ENCODE assay signal across 7 mouse cellular contexts in the genomic region with DNA sequence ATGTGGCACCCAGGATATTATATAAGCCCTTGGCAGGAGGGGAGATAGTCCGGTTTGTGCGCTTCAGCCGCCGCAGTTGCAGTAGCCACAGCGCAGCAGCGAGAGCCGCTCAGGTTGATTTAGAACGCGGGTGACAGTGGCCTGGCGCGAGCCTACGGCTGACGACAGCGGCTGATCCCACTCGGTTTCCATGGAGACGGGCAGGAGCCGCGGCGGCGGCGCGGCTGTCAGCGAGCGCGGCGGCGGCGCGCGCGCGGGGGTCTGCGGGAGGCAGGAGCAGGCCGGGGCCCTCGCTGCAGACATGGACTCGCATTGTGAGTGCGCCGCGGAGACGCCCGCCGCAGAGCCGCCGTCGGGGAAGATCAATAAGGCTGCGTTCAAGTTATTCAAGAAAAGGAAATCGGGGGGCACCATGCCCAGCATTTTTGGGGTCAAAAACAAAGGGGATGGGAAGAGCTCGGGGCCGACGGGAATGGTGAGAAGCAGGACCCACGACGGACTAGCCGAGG. TPM values are rescaled to one million over a fixed set of nuclear protein-coding genes. Genes with fewer than 3 reads are reported as not detected.
A peak's percentile ranks its signal among the peaks of the same experiment; 100 is the strongest.
DNase-seq lines count a peak whose midpoint lies in the region; ATAC-seq and TF ChIP-seq lines count a peak whose summit lies in the region.

No protein-coding gene starts in this region.

- peak; percentile 91 for DNase-seq in adrenal gland, adult 2 months
- DNase-seq in cerebellum, adult 8-10 months, result peak; percentile 89
- DNase-seq in left cerebral cortex, postnatal 4 days, result peak; percentile 93
- peak; percentile 98 for DNase-seq in midbrain, embryonic 11.5 days (ENCODE audit: low spot score, missing footprints)

- H3K27ac ChIP-seq in intestine, postnatal 0 days (ENCODE audit: low read depth, low read length), result no peak overlapping the region
- peak overlapping the region; percentile 79 for H3K27ac ChIP-seq in midbrain, embryonic 11.5 days (ENCODE audit: low read depth, low read length)
- no peak overlapping the region for H3K27ac ChIP-seq in stomach, embryonic 15.5 days

- TF ChIP-seq CTCF in intestine, postnatal 0 days (IDR thresholded peaks at IDR 0.05; ENCODE audit: low read depth), result no peak

- H3K4me1 ChIP-seq in intestine, postnatal 0 days (replicated peaks; ENCODE audit: control insufficient read depth, insufficient read depth, low read length), result no peaks in the 10 kb centered on the region
- H3K4me1 ChIP-seq in midbrain, embryonic 11.5 days (ENCODE audit: control insufficient read depth, insufficient read depth, low read length), result peaks cover 25% of the 10 kb centered on the region
- peaks cover 11% of the 10 kb centered on the region; the same call in 1 of the 2 replicates for H3K4me1 ChIP-seq in stomach, embryonic 15.5 days

- H3K9ac ChIP-seq in intestine, postnatal 0 days (ENCODE audit: low read depth, low read length), result 0 out of 2 replicates have a peak overlapping the region, but pooled peaks have one; percentile 28
- H3K9ac ChIP-seq in midbrain, embryonic 11.5 days (ENCODE audit: low read length), result peak overlapping the region; percentile 97
- 0 out of 2 replicates have a peak overlapping the region, but pooled peaks have one; percentile 6 for H3K9ac ChIP-seq in stomach, embryonic 15.5 days

- peak; percentile 85 for ATAC-seq in frontal cortex, adult (ENCODE audit: low TSS enrichment)
- no peak for ATAC-seq in intestine, postnatal 0 days
- peak; percentile 89 for ATAC-seq in midbrain, embryonic 11.5 days (ENCODE audit: low FRiP score)
- peak; percentile 64; the same call in 1 of the 2 replicates for ATAC-seq in stomach, embryonic 15.5 days (ENCODE audit: insufficient read depth, low FRiP score, low read depth)

- intact Hi-C loops in left cerebral cortex, postnatal 4 days (cut with DNase I), result loop anchor here (5.0 to 10.0 kb wide), 2 partner anchors 76 to 307 kb away; no protein-coding TSS in a partner anchor

- peaks cover 20% of the 10 kb centered on the region for H3K27me3 ChIP-seq in intestine, postnatal 0 days (replicated peaks; ENCODE audit: control insufficient read depth, insufficient read depth, low read length)
- peaks cover 5% of the 10 kb centered on the region for H3K27me3 ChIP-seq in midbrain, embryonic 11.5 days (ENCODE audit: control insufficient read depth, insufficient read depth, low read length)
- H3K27me3 ChIP-seq in stomach, embryonic 15.5 days (replicated peaks), result peaks cover 29% of the 10 kb centered on the region

- WGBS in intestine, postnatal 0 days, result under 1% methylated on average over 53 of the region's 53 CpGs
- under 1% methylated on average over 53 of the region's 53 CpGs for WGBS in midbrain, embryonic 11.5 days
- under 1% methylated on average over 53 of the region's 53 CpGs for WGBS in stomach, embryonic 15.5 days

- H3K4me2 ChIP-seq in intestine, postnatal 0 days (replicated peaks; ENCODE audit: low read depth), result peak overlapping the region; percentile 78
- H3K4me2 ChIP-seq in midbrain, embryonic 11.5 days, result peak overlapping the region; percentile 91
- H3K4me2 ChIP-seq in stomach, embryonic 15.5 days, result peak overlapping the region; percentile 95

- H3K9me3 ChIP-seq in intestine, postnatal 0 days (ENCODE audit: control insufficient read depth), result no peaks in the 10 kb centered on the region
- no peaks in the 10 kb centered on the region for H3K9me3 ChIP-seq in midbrain, embryonic 11.5 days (ENCODE audit: control insufficient read depth, low read length)
- H3K9me3 ChIP-seq in stomach, embryonic 15.5 days, result no peaks in the 10 kb centered on the region

- H3K4me3 ChIP-seq in intestine, postnatal 0 days (ENCODE audit: low read depth, low read length), result peak overlapping the region; percentile 51
- H3K4me3 ChIP-seq in midbrain, embryonic 11.5 days (ENCODE audit: low read depth, low read length), result peak overlapping the region; percentile 70
- peak overlapping the region; percentile 58 for H3K4me3 ChIP-seq in stomach, embryonic 15.5 days (replicated peaks)

- no peaks in the 10 kb centered on the region for H3K36me3 ChIP-seq in intestine, postnatal 0 days (ENCODE audit: control insufficient read depth, insufficient read depth)
- H3K36me3 ChIP-seq in midbrain, embryonic 11.5 days (ENCODE audit: control insufficient read depth, insufficient read depth, low read length), result no peaks in the 10 kb centered on the region
- H3K36me3 ChIP-seq in stomach, embryonic 15.5 days, result no peaks in the 10 kb centered on the region

RNA-seq across cellular contexts. Expression of a gene that starts 5.1 kb away (rescaled TPM):
- 1 to 10 TPM; 2.8 to 3.7 TPM for total RNA-seq in adrenal gland, adult 2 months (2021)
- 0.35 and 0.57 TPM in 2 replicates for polyA plus RNA-seq in adrenal gland, adult 2 months (2012; rRNA removed)
- 0.33 and 0.40 TPM in 2 replicates for polyA plus RNA-seq in intestine, postnatal 0 days (2015; fragmentation: Nextera tagmentation; extraction: Ambion mirVana)
- 10 to 100 TPM; 55.6 to 59.1 TPM for total RNA-seq in left cerebral cortex, postnatal 4 days (2021)
- polyA plus RNA-seq in midbrain, embryonic 11.5 days (2014; fragmentation: Nextera tagmentation; extraction: Ambion mirVana), result 11.2 and 12.5 TPM in 2 replicates
- 1.4 TPM in 2 replicates for polyA plus RNA-seq in stomach, embryonic 15.5 days (2015; fragmentation: Nextera tagmentation; extraction: Ambion mirVana)

Comparison
In these comparisons a context has a peak if more than half of its experiments do, and no peak if none do; other contexts are left out.
1. H3K9ac ChIP-seq: peak in every context shown above with its lines; median percentile 97 in midbrain, embryonic 11.5 days; 28 in intestine, postnatal 0 days; 6 in stomach, embryonic 15.5 days.